Mouse (Mus musculus): Measurements from ENCODE around the gene Gm20897. TPM values are rescaled to one million over a fixed set of nuclear protein-coding genes. Genes with fewer than 3 reads are reported as not detected.
"Not testable (repeated sequence)": the region's sequence is repeated elsewhere in the genome, so short reads cannot be mapped to it uniquely, and the experiment has no call there.

Gene Gm20897
- polyA plus RNA-seq (2016; fragmentation: Nextera tagmentation; extraction: Ambion mirVana), result not detected in 2 replicates

DNA sequence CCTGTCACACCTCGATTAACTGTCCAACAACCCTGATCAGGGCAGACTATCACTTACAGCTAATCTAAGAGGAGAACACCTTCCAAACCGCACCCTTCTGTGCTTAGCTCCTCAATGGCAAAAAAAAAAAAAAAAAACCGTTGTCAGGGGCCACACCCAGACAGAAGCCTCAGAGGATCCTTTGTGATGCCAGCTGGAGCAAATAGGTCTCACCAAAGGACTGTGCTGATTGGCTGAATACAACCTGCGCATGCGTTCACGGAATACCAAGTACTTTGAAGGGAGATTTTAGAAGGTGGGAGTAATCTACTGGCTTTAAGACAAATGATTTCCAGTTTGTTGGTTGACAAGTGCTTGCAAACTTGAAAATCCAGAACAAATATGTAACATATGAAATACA, at the start of gene Gm20897:
Gene Gm20897 (minus strand): TSS at position 101 of the 400 bp plus-strand sequence.
- WGBS (ENCODE audit: insufficient replicate concordance), result 66% methylated on average over 6 of the region's 6 CpGs
- not testable (repeated sequence) for H3K36me3 ChIP-seq; H3K27ac ChIP-seq; H3K9me3 ChIP-seq (replicated peaks); H3K4me1 ChIP-seq; H3K4me2 ChIP-seq; ATAC-seq; H3K9ac ChIP-seq; H3K4me3 ChIP-seq; H3K27me3 ChIP-seq (replicated peaks)

Other genes with a start within 250 kb of the Gm20897 start
- gene Gm21732, start 73.5 kb upstream of the Gm20897 start, polyA plus RNA-seq (2016; fragmentation: Nextera tagmentation; extraction: Ambion mirVana), result not detected in 2 replicates